Mouse (Mus musculus) lung, embryonic 15.5 days (tissue): ENCODE results near the gene Pnp2. TPM values are rescaled to one million over a fixed set of nuclear protein-coding genes. Genes with fewer than 3 reads are reported as not detected.
"Not testable (repeated sequence)": the region's sequence is repeated elsewhere in the genome, so short reads cannot be mapped to it uniquely, and the experiment has no call there.

Experiments used
- ATAC-seq: fragments of 200-750 bp; cut with Nextera tagmentation; 2 replicates; pipeline ENCODE4 v1.8.0; 2017; ENCODE audit warnings: moderate number of reproducible peaks, borderline replicate concordance; ENCODE audit not compliant: low FRiP score, low TSS enrichment; ENCODE audit errors: extremely low read depth
- H3K27ac ChIP-seq: fragments of 300-500 bp; sonication (generic); 2 replicates; pipeline ENCODE4 v1.5.1; 2015; ENCODE audit warnings: moderate library complexity, mild to moderate bottlenecking, inconsistent platforms
- H3K27me3 ChIP-seq: fragments of 300-500 bp; sonication (generic); 2 replicates; pipeline ENCODE4 v1.6.1; 2015; ENCODE audit warnings: inconsistent platforms
- H3K36me3 ChIP-seq: fragments of 300-500 bp; sonication (generic); 2 replicates; pipeline ENCODE4 v1.6.1; 2015; ENCODE audit warnings: inconsistent platforms
- H3K4me1 ChIP-seq: fragments of 300-500 bp; sonication (generic); 2 replicates; pipeline ENCODE4 v1.6.1; 2015; ENCODE audit warnings: inconsistent platforms
- H3K4me2 ChIP-seq: fragments of 300-500 bp; sonication (generic); 2 replicates; pipeline ENCODE4 v1.6.1; 2015; ENCODE audit warnings: inconsistent platforms, mild to moderate bottlenecking, moderate library complexity
- H3K4me3 ChIP-seq: fragments of 300-500 bp; sonication (generic); 2 replicates; pipeline ENCODE4 v1.5.1; 2015; ENCODE audit warnings: mild to moderate bottlenecking, inconsistent platforms
- H3K9ac ChIP-seq: fragments of 300-500 bp; sonication (generic); 2 replicates; pipeline ENCODE4 v1.6.1; 2015; ENCODE audit warnings: inconsistent platforms
- H3K9me3 ChIP-seq: fragments of 300-500 bp; sonication (generic); 2 replicates; pipeline ENCODE4 v1.6.1; 2016; ENCODE audit warnings: inconsistent platforms
- WGBS: fragments of 180-500 bp; shearing (Covaris S2); methylation state at CpG from one replicate; pipeline ENCODE4 v1.1.7; 2015; 5-methylcytosine and 5-hydroxymethylcytosine counted together
- polyA plus RNA-seq: library from polyadenylated mRNA; unstranded; fragments of >200 nt; fragmentation: Nextera tagmentation; extraction: Ambion mirVana; gene quantifications from 2 replicates; pipeline ENCODE4 v1.2.1, GENCODE M21; 2015

Gene Pnp2
- polyA plus RNA-seq, 1 experiment from 2014 or later: 0.76 TPM

GRCm38 (mm10) chr14:50968216-50968980, 12.6 kb downstream of the Pnp2 start:
- Histone ChIP-seq H3K27me3 (no peaks in the 10 kb centered on the region), H3K27ac (no peak overlapping the region), H3K9me3 (no peaks in the 10 kb centered on the region), H3K4me3 (no peak overlapping the region), H3K4me1 (no peaks in the 10 kb centered on the region), H3K9ac (no peak overlapping the region), H3K36me3 (no peaks in the 10 kb centered on the region), H3K4me2 (no peak overlapping the region)
- WGBS: 82% methylated on average over 5 of the region's 5 CpGs
- ATAC-seq: no peak

GRCm38 (mm10) chr14:50969041-50969440, 13.2 kb downstream of the Pnp2 start:
- H3K4me2 ChIP-seq: no peak overlapping the region
- H3K4me1 ChIP-seq: no peaks in the 10 kb centered on the region
- H3K9me3 ChIP-seq: no peaks in the 10 kb centered on the region
- H3K27me3 ChIP-seq: no peaks in the 10 kb centered on the region
- H3K36me3 ChIP-seq: no peaks in the 10 kb centered on the region
- no peak overlapping the region for H3K9ac ChIP-seq
- no peak overlapping the region for H3K27ac ChIP-seq
- ATAC-seq: no peak
- no peak overlapping the region for H3K4me3 ChIP-seq
- WGBS: 25% methylated on average over 1 of the region's 1 CpGs

DNA sequence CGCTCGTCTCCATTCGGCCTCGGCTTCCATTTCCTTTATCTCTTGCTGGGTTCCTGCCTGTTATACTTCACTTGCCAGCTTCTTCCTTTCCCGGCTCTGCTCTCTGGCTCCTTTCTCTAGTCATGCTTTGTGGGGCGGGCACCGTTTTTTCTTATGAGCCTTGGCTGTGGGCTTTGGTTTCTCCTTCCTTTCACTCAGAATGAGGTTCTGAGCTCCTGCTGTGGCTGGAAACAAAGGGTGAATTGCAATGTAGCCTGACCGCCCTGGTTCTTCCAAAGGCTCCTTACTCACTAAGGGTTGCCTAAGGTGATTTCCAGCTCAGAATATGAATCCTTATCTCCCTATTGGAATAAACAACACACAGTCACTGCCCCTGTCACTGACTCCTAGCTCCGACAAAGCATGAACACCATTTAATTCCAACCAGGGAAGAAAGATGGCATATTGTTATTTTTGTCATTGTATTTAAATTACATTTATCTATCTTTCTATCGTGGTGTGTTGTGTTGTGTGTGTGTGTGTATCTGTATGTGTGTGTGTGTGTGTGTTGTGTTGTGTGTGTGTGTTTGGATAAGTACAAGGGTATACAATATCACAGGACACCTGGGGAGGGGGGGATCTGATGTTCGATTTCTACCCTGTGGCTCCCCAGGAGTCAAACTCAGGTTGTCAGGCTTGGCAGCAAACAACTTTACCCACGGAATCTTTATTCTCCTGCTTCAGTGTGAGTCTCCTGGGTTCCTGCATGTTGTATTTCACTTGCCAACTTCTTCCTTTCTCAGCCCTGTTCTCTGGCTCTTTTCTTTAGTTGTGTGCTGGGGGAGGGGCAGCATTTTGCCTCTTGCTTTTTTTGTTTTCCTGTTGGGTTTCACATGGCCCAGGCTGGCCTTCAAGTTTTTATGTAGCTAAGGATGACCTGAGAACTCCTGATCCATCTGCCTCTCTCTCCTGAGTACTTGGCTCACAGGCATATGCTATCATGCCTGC, 14.1 kb downstream of the Pnp2 start:
- no peaks in the 10 kb centered on the region for H3K9me3 ChIP-seq
- H3K27me3 ChIP-seq: no peaks in the 10 kb centered on the region
- WGBS: 39% methylated on average over 12 of the region's 12 CpGs
- H3K4me1 ChIP-seq: no peaks in the 10 kb centered on the region
- no peak overlapping the region for H3K4me2 ChIP-seq
- H3K36me3 ChIP-seq: no peaks in the 10 kb centered on the region
- H3K9ac ChIP-seq: no peak overlapping the region
- ATAC-seq: no peak
- no peak overlapping the region for H3K4me3 ChIP-seq
- H3K27ac ChIP-seq: no peak overlapping the region

GRCm38 (mm10) chr14:50970822-50971221, 15.0 kb downstream of the Pnp2 start:
- H3K9ac ChIP-seq: no peak overlapping the region
- no peaks in the 10 kb centered on the region for H3K4me1 ChIP-seq
- no peak for ATAC-seq
- H3K36me3 ChIP-seq: no peaks in the 10 kb centered on the region
- H3K9me3 ChIP-seq: no peaks in the 10 kb centered on the region
- no peaks in the 10 kb centered on the region for H3K27me3 ChIP-seq
- H3K4me2 ChIP-seq: no peak overlapping the region
- no peak overlapping the region for H3K27ac ChIP-seq
- 54% methylated on average over 1 of the region's 1 CpGs for WGBS
- H3K4me3 ChIP-seq: no peak overlapping the region

GRCm38 (mm10) chr14:50973054-50973453, 17.3 kb downstream of the Pnp2 start:
- not testable (repeated sequence) for H3K27me3 ChIP-seq, H3K4me3 ChIP-seq, H3K9me3 ChIP-seq, H3K36me3 ChIP-seq, ATAC-seq, H3K4me1 ChIP-seq, H3K4me2 ChIP-seq, H3K27ac ChIP-seq, H3K9ac ChIP-seq
- 75% methylated on average over 5 of the region's 5 CpGs for WGBS

GRCm38 (mm10) chr14:50973700-50974099, 17.9 kb downstream of the Pnp2 start:
- WGBS: 37% methylated on average over 4 of the region's 4 CpGs
- no peak overlapping the region for H3K9ac ChIP-seq
- H3K27ac ChIP-seq: no peak overlapping the region
- no peak overlapping the region for H3K4me2 ChIP-seq
- no peaks in the 10 kb centered on the region for H3K36me3 ChIP-seq
- H3K4me3 ChIP-seq: no peak overlapping the region
- no peaks in the 10 kb centered on the region for H3K4me1 ChIP-seq
- ATAC-seq: no peak
- H3K9me3 ChIP-seq: no peaks in the 10 kb centered on the region
- H3K27me3 ChIP-seq: no peaks in the 10 kb centered on the region

DNA sequence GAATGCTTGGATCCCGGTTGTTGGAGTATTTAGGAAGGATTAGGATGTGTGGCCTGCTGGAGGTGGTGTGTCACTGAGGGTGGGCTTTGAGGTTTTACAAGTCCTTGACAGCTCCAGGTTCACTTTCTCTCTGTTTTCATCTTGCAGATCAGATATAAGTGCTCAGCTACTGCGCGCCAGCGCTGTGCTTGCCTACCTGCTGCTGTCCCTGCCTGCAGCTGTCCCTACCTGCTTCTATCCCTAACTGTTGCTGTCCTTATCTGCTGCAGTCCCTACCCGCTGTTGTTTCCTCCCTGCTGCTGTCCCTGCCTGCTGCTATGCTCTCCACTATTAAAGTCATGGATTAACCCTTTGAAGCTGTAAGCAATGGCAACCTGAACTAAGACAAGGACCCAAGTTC, 19.2 kb downstream of the Pnp2 start:
- H3K4me1 ChIP-seq: no peaks in the 10 kb centered on the region
- 52% methylated on average over 5 of the region's 5 CpGs for WGBS
- no peak for ATAC-seq

DNA sequence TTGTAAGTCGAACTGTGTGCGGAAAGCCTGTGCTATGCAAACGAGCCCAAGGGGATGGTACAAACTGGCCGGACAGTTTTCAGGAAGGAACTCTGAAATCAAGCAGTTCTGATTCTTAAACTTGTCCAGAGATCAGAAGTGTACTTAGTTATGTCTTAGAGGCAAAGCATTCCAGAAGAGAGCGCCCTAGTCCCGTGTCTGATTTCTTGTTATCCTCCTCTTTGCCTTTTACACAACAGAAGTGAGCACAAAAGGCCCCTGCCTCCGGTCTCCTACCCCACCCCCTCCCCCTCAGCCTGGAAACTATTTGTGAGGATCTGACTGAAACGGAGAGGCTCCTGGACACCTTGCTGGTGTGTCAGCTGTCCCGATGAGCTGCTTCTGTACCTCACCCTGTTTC, 20.9 kb downstream of the Pnp2 start:
- no peaks in the 10 kb centered on the region for H3K9me3 ChIP-seq
- no peak overlapping the region for H3K4me3 ChIP-seq
- H3K4me1 ChIP-seq: no peaks in the 10 kb centered on the region
- no peak for ATAC-seq
- H3K9ac ChIP-seq: no peak overlapping the region
- WGBS: 29% methylated on average over 9 of the region's 9 CpGs
- H3K27me3 ChIP-seq: no peaks in the 10 kb centered on the region
- no peaks in the 10 kb centered on the region for H3K36me3 ChIP-seq
- H3K27ac ChIP-seq: no peak overlapping the region
- H3K4me2 ChIP-seq: no peak overlapping the region

More for the DNA sequence above, 19.2 kb downstream of the Pnp2 start:
- Histone ChIP-seq H3K9ac (no peak overlapping the region), H3K9me3 (no peaks in the 10 kb centered on the region), H3K36me3 (no peaks in the 10 kb centered on the region), H3K4me2 (no peak overlapping the region), H3K4me3 (no peak overlapping the region), H3K27ac (no peak overlapping the region), H3K27me3 (no peaks in the 10 kb centered on the region)

GRCm38 (mm10) chr14:50978451-50978850, 22.7 kb downstream of the Pnp2 start:
- not testable (repeated sequence) for H3K36me3 ChIP-seq, H3K27ac ChIP-seq, H3K4me2 ChIP-seq, ATAC-seq, H3K9me3 ChIP-seq, H3K4me3 ChIP-seq, H3K27me3 ChIP-seq, H3K4me1 ChIP-seq, H3K9ac ChIP-seq
- 90% methylated on average over 6 of the region's 6 CpGs for WGBS

- no peak overlapping the region for H3K9ac ChIP-seq
- no peak overlapping the region for H3K27ac ChIP-seq
These were observed 23.8 kb downstream of the Pnp2 start for GRCm38 (mm10) chr14:50979631-50980030.

GRCm38 (mm10) chr14:50981207-50981606, 25.4 kb downstream of the Pnp2 start:
- 27% methylated on average over 2 of the region's 2 CpGs for WGBS
- H3K4me1 ChIP-seq: no peaks in the 10 kb centered on the region
- H3K4me2 ChIP-seq: no peak overlapping the region
- no peak for ATAC-seq
- no peak overlapping the region for H3K27ac ChIP-seq
- no peak overlapping the region for H3K9ac ChIP-seq
- H3K36me3 ChIP-seq: no peaks in the 10 kb centered on the region
- H3K27me3 ChIP-seq: no peaks in the 10 kb centered on the region
- H3K4me3 ChIP-seq: no peak overlapping the region
- no peaks in the 10 kb centered on the region for H3K9me3 ChIP-seq

More at GRCm38 (mm10) chr14:50979631-50980030, 23.8 kb downstream of the Pnp2 start:
- no peak for ATAC-seq
- no peaks in the 10 kb centered on the region for H3K4me1 ChIP-seq
- H3K9me3 ChIP-seq: no peaks in the 10 kb centered on the region
- H3K4me3 ChIP-seq: no peak overlapping the region
- H3K36me3 ChIP-seq: no peaks in the 10 kb centered on the region
- no peak overlapping the region for H3K4me2 ChIP-seq
- H3K27me3 ChIP-seq: no peaks in the 10 kb centered on the region

- Histone ChIP-seq H3K4me1 (no peaks in the 10 kb centered on the region), H3K9ac (no peak overlapping the region), H3K27me3 (no peaks in the 10 kb centered on the region), H3K4me3 (no peak overlapping the region), H3K36me3 (no peaks in the 10 kb centered on the region), H3K9me3 (no peaks in the 10 kb centered on the region), H3K27ac (no peak overlapping the region), H3K4me2 (no peak overlapping the region)
- ATAC-seq: no peak
- 57% methylated on average over 5 of the region's 5 CpGs for WGBS
These were observed 26.0 kb downstream of the Pnp2 start for GRCm38 (mm10) chr14:50981837-50982236.
